Mouse (Mus musculus) bone marrow macrophage, adult 2 months (primary cell): ENCODE data around the gene Pip5k1b.

ENCODE experiments used
- CTCF ChIP-seq: IDR thresholded peaks from 2 replicates; pipeline ENCODE4 v1.5.1; 2012; ENCODE audit warnings: low read depth, mild to moderate bottlenecking, low read length, moderate library complexity
- POLR2A ChIP-seq: IDR thresholded peaks from 2 replicates; pipeline ENCODE4 v1.6.1; 2012; ENCODE audit warnings: mild to moderate bottlenecking, low read depth, low read length, borderline replicate concordance

DNA sequence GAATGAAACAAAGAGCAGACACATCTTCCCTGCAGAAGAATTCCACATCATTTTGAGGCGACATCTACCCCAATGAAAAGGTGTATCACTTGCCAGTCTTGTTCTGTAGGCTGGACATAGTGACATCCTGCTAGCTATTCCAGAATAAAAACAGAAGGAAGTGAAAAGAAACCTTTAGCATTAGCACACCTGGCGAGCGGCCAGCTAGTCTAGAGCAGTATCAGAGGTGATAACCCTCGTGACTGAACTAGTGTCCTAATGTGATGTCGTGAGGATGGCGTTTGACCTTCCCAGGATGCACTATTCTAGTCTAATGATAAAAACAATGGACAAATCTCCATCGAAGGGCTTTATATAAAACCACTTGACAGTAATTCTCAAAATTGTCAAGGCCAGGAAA, 33.7 kb downstream of the Pip5k1b start:
- TF ChIP-seq POLR2A (no peak), CTCF (no peak)
